Mouse (Mus musculus) ES-E14 (cell line): ENCODE measurements around the gene Ttc12. TPM values are rescaled to one million over a fixed set of nuclear protein-coding genes. Genes with fewer than 3 reads are reported as not detected.

Source experiments
- DNase-seq: peaks from one replicate; pipeline ENCODE4 v3.0.0-alpha.2; 2013; ENCODE audit warnings: low read depth, low spot score
- H3K27ac ChIP-seq: 2 replicates; pipeline ENCODE4 v1.5.1; 2012; ENCODE audit warnings: low read depth, mild to moderate bottlenecking, low read length, moderate library complexity, mixed read lengths; ENCODE audit not compliant: poor library complexity, insufficient read depth, severe bottlenecking
- H3K36me3 ChIP-seq: 2 replicates; pipeline ENCODE4 v1.6.1; 2012; ENCODE audit warnings: mild to moderate bottlenecking, low read length, moderate library complexity, mixed read lengths; ENCODE audit not compliant: control insufficient read depth, poor library complexity, insufficient read depth, severe bottlenecking
- H3K4me1 ChIP-seq, 2 experiments: fragments of 150-350 bp in 1 of 2; sonication (generic) in 1 of 2; 2 replicates each; pipeline ENCODE4 v1.6.1; 2012; ENCODE audit warnings: low read length in 2 of 2, mild to moderate bottlenecking in 1 of 2, mixed read lengths in 1 of 2; ENCODE audit not compliant: control insufficient read depth in 2 of 2, insufficient read depth in 2 of 2, poor library complexity in 1 of 2
- H3K4me3 ChIP-seq, 2 experiments: fragments of 150-350 bp in 1 of 2; sonication (generic) in 1 of 2; 2 replicates each; pipeline ENCODE4 v1.5.1; 2012; ENCODE audit warnings: low read length in 2 of 2, low read depth in 1 of 2, mild to moderate bottlenecking in 1 of 2, mixed read lengths in 1 of 2; ENCODE audit not compliant: insufficient read depth in 1 of 2, poor library complexity in 1 of 2, severe bottlenecking in 1 of 2
- H3K9ac ChIP-seq: 2 replicates; pipeline ENCODE4 v1.6.1; 2012; ENCODE audit warnings: low read depth, mild to moderate bottlenecking, low read length, mixed read lengths; ENCODE audit not compliant: poor library complexity, insufficient read depth, severe bottlenecking
- H3K9me3 ChIP-seq: fragments of 150-350 bp; sonication (generic); 2 replicates; pipeline ENCODE4 v1.6.1; 2012; ENCODE audit warnings: low read depth, mild to moderate bottlenecking, low read length; ENCODE audit not compliant: control insufficient read depth, insufficient read depth
- CHD2 ChIP-seq: IDR thresholded peaks from 2 replicates; pipeline ENCODE4 v1.6.1; 2014; ENCODE audit warnings: mild to moderate bottlenecking, low read depth, low read length, inconsistent platforms
- HCFC1 ChIP-seq: IDR thresholded peaks from 2 replicates; pipeline ENCODE4 v1.6.1; 2012; ENCODE audit warnings: low read length, inconsistent platforms, borderline replicate concordance; ENCODE audit not compliant: insufficient read depth
- MAFK ChIP-seq: IDR thresholded peaks from 2 replicates; pipeline ENCODE4 v1.6.1; 2014; ENCODE audit warnings: mild to moderate bottlenecking, low read depth, low read length, inconsistent platforms; ENCODE audit not compliant: insufficient read depth
- ZC3H11A ChIP-seq: IDR thresholded peaks from 2 replicates; pipeline ENCODE4 v1.6.1; 2012; ENCODE audit warnings: low read depth, mild to moderate bottlenecking, inconsistent platforms, low read length, borderline replicate concordance
- ZNF384 ChIP-seq: IDR thresholded peaks from 2 replicates; pipeline ENCODE4 v1.6.1; 2012; ENCODE audit warnings: low read depth, low read length, inconsistent platforms
- in situ Hi-C, 2 experiments: fragments of 600-800 bp; cut with MboI; formaldehyde crosslinking; loops; one replicate each; pipeline ENCODE4 v1.15.1; 2025; ENCODE audit warnings: low sequenced_read_pairs in 2 of 2, inconsistent platforms in 1 of 2; ENCODE audit not compliant: unreplicated experiment in 2 of 2
- total RNA-seq: library from RNA; depleted of rRNA; stranded (reverse); fragments of 300-350 nt; gene quantifications from 2 replicates; pipeline ENCODE4 v1.2.3, GENCODE M21; 2012

Gene Ttc12
- total RNA-seq, 1 experiment = 2.1 TPM

- TF ChIP-seq ZC3H11A = no peak
- no peak for TF ChIP-seq CHD2
- TF ChIP-seq MAFK = no peak
- no peak for TF ChIP-seq HCFC1
- no peak for TF ChIP-seq ZNF384
- H3K27ac ChIP-seq = no peak overlapping the region
- no peak overlapping the region for H3K9ac ChIP-seq
- no peak overlapping the region for H3K4me3 ChIP-seq
- no peaks in the 10 kb centered on the region; the same call in 1 of the 2 replicates for H3K36me3 ChIP-seq
- no peaks in the 10 kb centered on the region for H3K9me3 ChIP-seq
- no peaks in the 10 kb centered on the region; a peak in 1 of 4 replicates for H3K4me1 ChIP-seq
- DNase-seq = no peak
- in situ Hi-C loops = no loop called here
Measured at GRCm38 (mm10) chr9:49442621-49443020, 43.4 kb downstream of the Ttc12 start.

GRCm38 (mm10) chr9:49427478-49427877, 58.5 kb downstream of the Ttc12 start:
- no peak overlapping the region for H3K4me3 ChIP-seq
- no peak overlapping the region for H3K27ac ChIP-seq
- H3K9me3 ChIP-seq = no peaks in the 10 kb centered on the region
- H3K36me3 ChIP-seq = no peaks in the 10 kb centered on the region
- no peak overlapping the region for H3K9ac ChIP-seq
- TF ChIP-seq HCFC1 = no peak
- no peak for TF ChIP-seq ZNF384
- TF ChIP-seq MAFK = no peak
- no peak for TF ChIP-seq ZC3H11A
- TF ChIP-seq CHD2 = no peak
- DNase-seq = no peak
- in situ Hi-C loops = no loop called here
- H3K4me1 ChIP-seq = no peaks in the 10 kb centered on the region

GRCm38 (mm10) chr9:49426921-49427320, 59.1 kb downstream of the Ttc12 start, which contains the start of gene Ankk1:
TSS of gene Ankk1 (minus strand) at chr9:49427021.
- Histone ChIP-seq H3K4me1 (no peaks in the 10 kb centered on the region), H3K27ac (no peak within 1 kb of the TSS), H3K4me3 (peak within 1 kb of the TSS in 1 of 2 experiments; percentile 9; a peak in 1 of 4 replicates), H3K36me3 (no peaks in the 10 kb centered on the region), H3K9ac (no peak within 1 kb of the TSS), H3K9me3 (no peaks in the 10 kb centered on the region)
- no peak for TF ChIP-seq HCFC1
- TF ChIP-seq MAFK = no peak
- TF ChIP-seq ZNF384 = no peak
- TF ChIP-seq ZC3H11A = no peak
- no peak for TF ChIP-seq CHD2
- no peak for DNase-seq
- in situ Hi-C loops = no loop called here

- DNase-seq = no peak
- in situ Hi-C loops = no loop called here
- Histone ChIP-seq H3K36me3 (no peaks in the 10 kb centered on the region), H3K4me1 (no peaks in the 10 kb centered on the region), H3K4me3 (no peak overlapping the region), H3K9ac (no peak overlapping the region), H3K27ac (no peak overlapping the region), H3K9me3 (no peaks in the 10 kb centered on the region)
- TF ChIP-seq MAFK (peak; percentile 86), ZC3H11A (no peak), HCFC1 (no peak), CHD2 (no peak)
Measured at GRCm38 (mm10) chr9:49425585-49425984, 60.4 kb downstream of the Ttc12 start.

- H3K4me1 ChIP-seq = no peaks in the 10 kb centered on the region
- no peaks in the 10 kb centered on the region for H3K36me3 ChIP-seq
- in situ Hi-C loops = no loop called here
- DNase-seq = no peak
- H3K4me3 ChIP-seq = no peak overlapping the region
- no peaks in the 10 kb centered on the region for H3K9me3 ChIP-seq
- TF ChIP-seq ZNF384 (no peak), CHD2 (no peak), ZC3H11A (no peak), MAFK (no peak)
- no peak overlapping the region for H3K9ac ChIP-seq
- H3K27ac ChIP-seq = no peak overlapping the region
Measured at GRCm38 (mm10) chr9:49423866-49424265, 62.2 kb downstream of the Ttc12 start.
